Mouse (Mus musculus): Measurements from ENCODE around the gene Rab20. TPM values are rescaled to one million over a fixed set of nuclear protein-coding genes. Genes with fewer than 3 reads are reported as not detected.

The Rab20 gene
- polyA plus RNA-seq, 1 experiment from 2014 or later = 28.1 TPM

- peaks cover 26% of the 10 kb centered on the region for H3K36me3 ChIP-seq
- 67% methylated on average over 3 of the region's 3 CpGs for WGBS
- H3K9ac ChIP-seq = no peak overlapping the region
- peaks cover 35% of the 10 kb centered on the region for H3K4me1 ChIP-seq
- no peak for ATAC-seq (ENCODE audit: extremely low read depth, insufficient number of reproducible peaks, low FRiP score, low TSS enrichment)
- H3K9me3 ChIP-seq = no peaks in the 10 kb centered on the region
- no peaks in the 10 kb centered on the region for H3K27me3 ChIP-seq (replicated peaks)
- H3K4me2 ChIP-seq = no peak overlapping the region
- H3K27ac ChIP-seq (replicated peaks) = no peak overlapping the region
- no peak overlapping the region for H3K4me3 ChIP-seq
Measured at GRCm38 (mm10) chr8:11452559-11452958, 26.0 kb downstream of the Rab20 start.

GRCm38 (mm10) chr8:11452152-11452551, 26.4 kb downstream of the Rab20 start:
- WGBS = 79% methylated on average over 1 of the region's 1 CpGs
- ATAC-seq (ENCODE audit: extremely low read depth, insufficient number of reproducible peaks, low FRiP score, low TSS enrichment) = no peak
- H3K27ac ChIP-seq (replicated peaks) = no peak overlapping the region

GRCm38 (mm10) chr8:11450184-11451113, 28.1 kb downstream of the Rab20 start:
- no peak overlapping the region for H3K4me3 ChIP-seq
- no peak for ATAC-seq (ENCODE audit: extremely low read depth, insufficient number of reproducible peaks, low FRiP score, low TSS enrichment)
- peaks cover 47% of the 10 kb centered on the region for H3K36me3 ChIP-seq
- peaks cover 26% of the 10 kb centered on the region for H3K4me1 ChIP-seq
- H3K27me3 ChIP-seq (replicated peaks) = no peaks in the 10 kb centered on the region
- H3K4me2 ChIP-seq = no peak overlapping the region
- 16% methylated on average over 8 of the region's 8 CpGs for WGBS
- H3K27ac ChIP-seq (replicated peaks) = peak overlapping the region; percentile 57
- no peaks in the 10 kb centered on the region for H3K9me3 ChIP-seq
- H3K9ac ChIP-seq = peak overlapping the region; percentile 26; the same call in 1 of the 2 replicates

More at GRCm38 (mm10) chr8:11452152-11452551, 26.4 kb downstream of the Rab20 start:
- Histone ChIP-seq H3K4me3 (no peak overlapping the region), H3K9ac (no peak overlapping the region), H3K9me3 (no peaks in the 10 kb centered on the region), H3K27me3 (replicated peaks) (no peaks in the 10 kb centered on the region), H3K36me3 (peaks cover 30% of the 10 kb centered on the region), H3K4me2 (no peak overlapping the region), H3K4me1 (peaks cover 31% of the 10 kb centered on the region)

- Histone ChIP-seq H3K9me3 (no peaks in the 10 kb centered on the region), H3K4me2 (no peak overlapping the region), H3K27ac (replicated peaks) (no peak overlapping the region), H3K36me3 (peaks cover 61% of the 10 kb centered on the region), H3K9ac (no peak overlapping the region), H3K4me3 (no peak overlapping the region), H3K27me3 (replicated peaks) (no peaks in the 10 kb centered on the region), H3K4me1 (peaks cover 26% of the 10 kb centered on the region)
- no peak for ATAC-seq (ENCODE audit: extremely low read depth, insufficient number of reproducible peaks, low FRiP score, low TSS enrichment)
- WGBS = 83% methylated on average over 23 of the region's 23 CpGs
Measured at GRCm38 (mm10) chr8:11447910-11448570, 30.5 kb downstream of the Rab20 start.

GRCm38 (mm10) chr8:11445790-11446189, 32.7 kb downstream of the Rab20 start:
- Histone ChIP-seq H3K9ac (no peak overlapping the region), H3K36me3 (peaks cover 83% of the 10 kb centered on the region), H3K27me3 (replicated peaks) (no peaks in the 10 kb centered on the region), H3K4me1 (peaks cover 14% of the 10 kb centered on the region), H3K4me3 (no peak overlapping the region), H3K4me2 (no peak overlapping the region), H3K27ac (replicated peaks) (no peak overlapping the region), H3K9me3 (no peaks in the 10 kb centered on the region)
- WGBS = 92% methylated on average over 13 of the region's 13 CpGs
- ATAC-seq (ENCODE audit: extremely low read depth, insufficient number of reproducible peaks, low FRiP score, low TSS enrichment) = no peak

- ATAC-seq (ENCODE audit: extremely low read depth, insufficient number of reproducible peaks, low FRiP score, low TSS enrichment) = no peak
- Histone ChIP-seq H3K9me3 (no peaks in the 10 kb centered on the region), H3K4me3 (no peak overlapping the region), H3K9ac (no peak overlapping the region), H3K4me1 (no peaks in the 10 kb centered on the region), H3K27ac (replicated peaks) (no peak overlapping the region), H3K27me3 (replicated peaks) (no peaks in the 10 kb centered on the region), H3K36me3 (peaks cover 99% of the 10 kb centered on the region), H3K4me2 (no peak overlapping the region)
- WGBS = 68% methylated on average over 7 of the region's 7 CpGs
Measured at GRCm38 (mm10) chr8:11444216-11444615, 34.3 kb downstream of the Rab20 start.

- Histone ChIP-seq H3K27me3 (replicated peaks) (no peaks in the 10 kb centered on the region), H3K4me1 (no peaks in the 10 kb centered on the region), H3K9ac (no peak overlapping the region), H3K27ac (replicated peaks) (no peak overlapping the region), H3K36me3 (peaks cover 100% of the 10 kb centered on the region), H3K4me3 (no peak overlapping the region), H3K4me2 (no peak overlapping the region), H3K9me3 (no peaks in the 10 kb centered on the region)
- 66% methylated on average over 9 of the region's 9 CpGs for WGBS
- no peak for ATAC-seq (ENCODE audit: extremely low read depth, insufficient number of reproducible peaks, low FRiP score, low TSS enrichment)
Measured at GRCm38 (mm10) chr8:11443611-11444010, 34.9 kb downstream of the Rab20 start.

GRCm38 (mm10) chr8:11441291-11441690, 37.2 kb downstream of the Rab20 start:
- Histone ChIP-seq H3K9ac (no peak overlapping the region), H3K4me2 (no peak overlapping the region), H3K27ac (replicated peaks) (no peak overlapping the region), H3K9me3 (no peaks in the 10 kb centered on the region), H3K4me1 (no peaks in the 10 kb centered on the region), H3K4me3 (no peak overlapping the region), H3K36me3 (peaks cover 99% of the 10 kb centered on the region), H3K27me3 (replicated peaks) (no peaks in the 10 kb centered on the region)
- no peak for ATAC-seq (ENCODE audit: extremely low read depth, insufficient number of reproducible peaks, low FRiP score, low TSS enrichment)
- WGBS = 81% methylated on average over 6 of the region's 6 CpGs

GRCm38 (mm10) chr8:11437862-11438261, 40.6 kb downstream of the Rab20 start:
- H3K4me3 ChIP-seq = no peak overlapping the region
- H3K9ac ChIP-seq = no peak overlapping the region
- no peaks in the 10 kb centered on the region for H3K9me3 ChIP-seq
- no peaks in the 10 kb centered on the region for H3K27me3 ChIP-seq (replicated peaks)
- H3K27ac ChIP-seq (replicated peaks) = no peak overlapping the region
- H3K36me3 ChIP-seq = peaks cover 99% of the 10 kb centered on the region
- no peak for ATAC-seq (ENCODE audit: extremely low read depth, insufficient number of reproducible peaks, low FRiP score, low TSS enrichment)
- H3K4me1 ChIP-seq = no peaks in the 10 kb centered on the region
- WGBS = 44% methylated on average over 12 of the region's 12 CpGs
- no peak overlapping the region for H3K4me2 ChIP-seq

GRCm38 (mm10) chr8:11430688-11431087, 47.8 kb downstream of the Rab20 start:
- WGBS = 56% methylated on average over 5 of the region's 5 CpGs
- no peak for ATAC-seq (ENCODE audit: extremely low read depth, insufficient number of reproducible peaks, low FRiP score, low TSS enrichment)
- Histone ChIP-seq H3K9me3 (no peaks in the 10 kb centered on the region), H3K27me3 (replicated peaks) (no peaks in the 10 kb centered on the region), H3K36me3 (peaks cover 94% of the 10 kb centered on the region), H3K4me2 (no peak overlapping the region), H3K9ac (no peak overlapping the region), H3K4me3 (no peak overlapping the region), H3K4me1 (no peaks in the 10 kb centered on the region), H3K27ac (replicated peaks) (no peak overlapping the region)

GRCm38 (mm10) chr8:11423091-11423490, 55.4 kb downstream of the Rab20 start:
- no peak for ATAC-seq (ENCODE audit: extremely low read depth, insufficient number of reproducible peaks, low FRiP score, low TSS enrichment)
- Histone ChIP-seq H3K36me3 (peaks cover 67% of the 10 kb centered on the region), H3K4me2 (no peak overlapping the region), H3K4me3 (no peak overlapping the region), H3K9me3 (no peaks in the 10 kb centered on the region), H3K4me1 (peaks cover 30% of the 10 kb centered on the region), H3K27me3 (replicated peaks) (no peaks in the 10 kb centered on the region), H3K27ac (replicated peaks) (no peak overlapping the region), H3K9ac (no peak overlapping the region)
- 58% methylated on average over 7 of the region's 7 CpGs for WGBS

All from heart, embryonic 13.5 days (tissue).